Mouse (Mus musculus): ENCODE data around the gene Ifi27l2a. TPM values are rescaled to one million over a fixed set of nuclear protein-coding genes. Genes with fewer than 3 reads are reported as not detected.
A peak's percentile ranks its signal among the peaks of the same experiment; 100 is the strongest.

Gene Ifi27l2a
- polyA plus RNA-seq, 1 experiment from 2014 or later: 23.0 TPM

DNA sequence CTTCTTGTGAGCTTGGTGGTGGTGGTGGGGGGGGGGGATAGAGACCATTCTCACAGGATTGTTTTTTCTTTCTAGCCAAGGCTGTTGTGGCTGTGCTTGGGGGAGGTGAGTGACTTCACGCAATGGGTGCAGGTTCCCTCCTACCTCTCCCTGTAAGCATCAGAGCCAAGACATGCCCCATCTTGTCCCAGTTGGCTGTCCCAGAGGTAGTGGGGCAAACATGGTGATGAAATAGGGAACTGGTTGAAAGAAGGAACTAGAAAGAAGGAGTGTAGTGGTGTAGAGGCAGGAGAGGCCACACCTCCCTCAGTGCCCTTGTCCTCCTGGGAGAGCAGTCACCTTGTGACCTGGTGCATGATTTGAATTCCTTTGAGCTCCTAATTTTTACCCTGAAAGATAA, 5.9 kb downstream of the Ifi27l2a start:
- Histone ChIP-seq H3K9ac (ENCODE audit: low read depth, low read length) (no peak overlapping the region), H3K4me3 (ENCODE audit: low read depth, low read length) (no peak overlapping the region), H3K27me3 (replicated peaks; ENCODE audit: control insufficient read depth, insufficient read depth, low read length) (no peaks in the 10 kb centered on the region), H3K36me3 (ENCODE audit: control insufficient read depth, insufficient read depth, low read length) (no peaks in the 10 kb centered on the region), H3K27ac (replicated peaks; ENCODE audit: low read depth, low read length) (no peak overlapping the region), H3K4me1 (ENCODE audit: control insufficient read depth, insufficient read depth, low read length) (no peaks in the 10 kb centered on the region), H3K9me3 (ENCODE audit: control insufficient read depth, low read length) (no peaks in the 10 kb centered on the region), H3K4me2 (ENCODE audit: low read depth, low read length) (no peak overlapping the region)
- no peak for ATAC-seq (ENCODE audit: low read depth)
- no peak for DNase-seq (ENCODE audit: low spot score)
- whole genome bisulfite sequencing: 71% methylated on average over 1 of the region's 1 CpGs

DNA sequence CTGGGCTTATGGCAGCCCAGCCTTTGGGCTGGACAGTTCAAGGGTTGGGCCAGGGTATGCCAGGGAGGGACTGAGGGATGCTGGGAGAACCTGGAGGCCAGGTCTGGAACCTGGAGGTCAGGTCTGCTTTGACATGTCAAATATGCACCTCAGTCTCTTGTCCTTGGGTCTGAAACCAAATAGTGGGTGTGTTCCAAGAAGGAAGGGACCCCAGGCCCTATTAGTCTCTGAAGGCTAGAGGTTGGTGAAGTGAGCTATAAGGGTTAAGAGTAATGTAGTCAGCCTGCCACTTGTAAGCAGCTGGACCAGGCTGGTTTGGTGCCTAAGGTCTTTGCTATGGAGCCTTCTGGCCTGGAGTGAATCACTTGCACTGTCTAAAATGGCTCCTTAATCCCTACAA, 8.6 kb downstream of the Ifi27l2a start:
- H3K9ac ChIP-seq (ENCODE audit: low read depth, low read length): no peak overlapping the region
- H3K27me3 ChIP-seq (replicated peaks; ENCODE audit: control insufficient read depth, insufficient read depth, low read length): no peaks in the 10 kb centered on the region
- no peaks in the 10 kb centered on the region for H3K36me3 ChIP-seq (ENCODE audit: control insufficient read depth, insufficient read depth, low read length)
- H3K27ac ChIP-seq (replicated peaks; ENCODE audit: low read depth, low read length): 0 out of 2 replicates have a peak overlapping the region, but pooled peaks have one; percentile 4
- H3K4me3 ChIP-seq (ENCODE audit: low read depth, low read length): peak overlapping the region; percentile 30
- peak overlapping the region; percentile 49 for H3K4me2 ChIP-seq (ENCODE audit: low read depth, low read length)
- DNase-seq (ENCODE audit: low spot score): no peak
- no peaks in the 10 kb centered on the region for H3K9me3 ChIP-seq (ENCODE audit: control insufficient read depth, low read length)
- H3K4me1 ChIP-seq (ENCODE audit: control insufficient read depth, insufficient read depth, low read length): no peaks in the 10 kb centered on the region
- no peak for ATAC-seq (ENCODE audit: low read depth)

DNA sequence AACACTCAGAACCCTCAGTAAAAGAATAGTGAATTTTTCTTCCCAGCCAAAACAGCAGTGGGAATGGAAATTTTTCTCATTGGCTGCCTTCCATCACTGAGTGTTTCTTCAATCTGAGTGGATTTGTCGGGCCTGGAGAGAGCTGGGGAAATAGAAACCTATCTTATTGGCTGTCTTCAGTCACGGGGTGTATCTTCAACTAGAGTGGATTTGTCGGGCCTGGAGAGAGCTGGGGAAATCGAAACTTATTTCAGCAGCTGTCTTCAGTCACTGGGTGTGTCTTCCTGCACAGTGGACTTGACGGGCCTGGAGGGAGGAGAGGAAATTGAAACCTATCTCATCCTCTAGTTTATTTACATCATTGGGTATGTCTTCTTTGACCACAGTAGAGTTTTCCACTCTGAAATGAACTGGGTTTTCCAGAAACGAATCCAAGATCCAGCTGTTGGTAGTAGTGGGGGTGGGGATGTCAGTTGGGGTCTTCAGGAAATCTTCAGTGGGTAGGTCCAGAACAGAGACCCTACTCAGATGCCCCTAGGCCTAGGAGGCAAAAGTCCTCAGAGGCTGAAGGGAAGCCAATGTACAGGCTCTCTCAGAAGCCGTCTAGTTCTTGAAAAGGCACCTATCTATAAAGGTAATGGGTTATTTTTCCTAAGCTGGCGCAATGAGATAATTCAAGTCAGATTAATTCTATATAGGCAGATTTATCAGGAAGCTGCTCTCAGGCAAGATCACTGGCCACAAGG, 9.3 kb downstream of the Ifi27l2a start, which contains the start of gene Ifi27:
Gene Ifi27, plus strand, starts transcription at position 226 of the 746 bp plus-strand sequence.
- H3K36me3 ChIP-seq (ENCODE audit: control insufficient read depth, insufficient read depth, low read length): no peaks in the 10 kb centered on the region
- H3K4me1 ChIP-seq (ENCODE audit: control insufficient read depth, insufficient read depth, low read length): no peaks in the 10 kb centered on the region
- H3K27me3 ChIP-seq (replicated peaks; ENCODE audit: control insufficient read depth, insufficient read depth, low read length): no peaks in the 10 kb centered on the region
- H3K9ac ChIP-seq (ENCODE audit: low read depth, low read length): peak within 1 kb of the TSS; percentile 39; the same call in 1 of the 2 replicates
- ATAC-seq (ENCODE audit: low read depth) (peak; percentile 96), DNase-seq (ENCODE audit: low spot score) (peak; percentile 90)
- 48% methylated on average over 8 of the region's 8 CpGs for WGBS
- peak within 1 kb of the TSS; percentile 16; the same call in 1 of the 2 replicates for H3K27ac ChIP-seq (replicated peaks; ENCODE audit: low read depth, low read length)
- peak within 1 kb of the TSS; percentile 49 for H3K4me2 ChIP-seq (ENCODE audit: low read depth, low read length)
- H3K4me3 ChIP-seq (ENCODE audit: low read depth, low read length): peak within 1 kb of the TSS; percentile 30
- no peaks in the 10 kb centered on the region for H3K9me3 ChIP-seq (ENCODE audit: control insufficient read depth, low read length)

DNA sequence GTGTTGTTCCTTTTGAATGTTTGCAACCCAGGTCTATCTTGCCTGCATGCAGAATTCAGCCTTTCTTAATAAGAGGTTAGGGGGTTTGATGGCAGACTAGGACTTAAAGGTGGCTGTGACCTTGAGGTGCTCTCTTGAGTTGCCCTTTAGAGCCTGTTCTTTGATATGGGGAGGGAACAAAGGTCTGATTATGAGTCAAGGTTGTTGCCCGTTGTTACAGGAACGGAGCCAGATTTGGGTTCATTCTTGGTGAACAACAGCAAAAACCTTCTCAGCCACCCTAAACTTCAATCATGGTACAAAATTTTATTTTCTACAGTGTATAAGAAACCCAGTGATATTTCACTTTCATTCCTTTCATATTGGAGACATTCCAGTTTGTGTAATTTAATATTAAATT, 10.1 kb downstream of the Ifi27l2a start:
- Histone ChIP-seq H3K4me1 (ENCODE audit: control insufficient read depth, insufficient read depth, low read length) (no peaks in the 10 kb centered on the region), H3K9ac (ENCODE audit: low read depth, low read length) (no peak overlapping the region), H3K27me3 (replicated peaks; ENCODE audit: control insufficient read depth, insufficient read depth, low read length) (no peaks in the 10 kb centered on the region), H3K27ac (replicated peaks; ENCODE audit: low read depth, low read length) (peak overlapping the region; percentile 16; the same call in 1 of the 2 replicates), H3K36me3 (ENCODE audit: control insufficient read depth, insufficient read depth, low read length) (no peaks in the 10 kb centered on the region), H3K4me2 (ENCODE audit: low read depth, low read length) (no peak overlapping the region), H3K4me3 (ENCODE audit: low read depth, low read length) (no peak overlapping the region), H3K9me3 (ENCODE audit: control insufficient read depth, low read length) (no peaks in the 10 kb centered on the region)
- ATAC-seq (ENCODE audit: low read depth) (no peak), DNase-seq (ENCODE audit: low spot score) (no peak)
- WGBS: 76% methylated on average over 2 of the region's 2 CpGs

DNA sequence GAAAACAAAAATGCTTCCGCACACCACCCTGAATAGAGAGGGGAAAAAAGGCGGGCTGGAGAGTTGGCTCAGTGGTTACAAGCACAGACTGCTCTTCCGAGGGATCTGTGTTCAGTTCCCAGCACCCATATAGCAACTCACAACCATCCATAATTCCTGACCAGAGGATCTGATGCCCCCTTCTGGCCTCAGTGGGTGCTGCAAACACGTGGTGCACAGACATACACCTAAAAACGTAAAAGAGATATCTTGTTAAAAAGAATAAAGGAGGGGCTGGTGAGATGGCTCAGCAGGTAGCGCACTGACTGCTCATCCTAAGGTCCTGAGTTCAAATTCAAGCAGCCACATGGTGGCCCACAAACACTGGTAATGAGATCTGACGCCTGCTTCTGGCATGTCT, 16.8 kb downstream of the Ifi27l2a start:
- Histone ChIP-seq H3K4me3 (ENCODE audit: low read depth, low read length) (no peak overlapping the region), H3K9me3 (ENCODE audit: control insufficient read depth, low read length) (no peaks in the 10 kb centered on the region), H3K4me2 (ENCODE audit: low read depth, low read length) (no peak overlapping the region), H3K27me3 (replicated peaks; ENCODE audit: control insufficient read depth, insufficient read depth, low read length) (no peaks in the 10 kb centered on the region), H3K27ac (replicated peaks; ENCODE audit: low read depth, low read length) (no peak overlapping the region), H3K4me1 (ENCODE audit: control insufficient read depth, insufficient read depth, low read length) (peaks cover 16% of the 10 kb centered on the region), H3K36me3 (ENCODE audit: control insufficient read depth, insufficient read depth, low read length) (peaks cover 16% of the 10 kb centered on the region), H3K9ac (ENCODE audit: low read depth, low read length) (no peak overlapping the region)
- DNase-seq (ENCODE audit: low spot score) (no peak), ATAC-seq (ENCODE audit: low read depth) (no peak)
- 88% methylated on average over 7 of the region's 7 CpGs for WGBS

DNA sequence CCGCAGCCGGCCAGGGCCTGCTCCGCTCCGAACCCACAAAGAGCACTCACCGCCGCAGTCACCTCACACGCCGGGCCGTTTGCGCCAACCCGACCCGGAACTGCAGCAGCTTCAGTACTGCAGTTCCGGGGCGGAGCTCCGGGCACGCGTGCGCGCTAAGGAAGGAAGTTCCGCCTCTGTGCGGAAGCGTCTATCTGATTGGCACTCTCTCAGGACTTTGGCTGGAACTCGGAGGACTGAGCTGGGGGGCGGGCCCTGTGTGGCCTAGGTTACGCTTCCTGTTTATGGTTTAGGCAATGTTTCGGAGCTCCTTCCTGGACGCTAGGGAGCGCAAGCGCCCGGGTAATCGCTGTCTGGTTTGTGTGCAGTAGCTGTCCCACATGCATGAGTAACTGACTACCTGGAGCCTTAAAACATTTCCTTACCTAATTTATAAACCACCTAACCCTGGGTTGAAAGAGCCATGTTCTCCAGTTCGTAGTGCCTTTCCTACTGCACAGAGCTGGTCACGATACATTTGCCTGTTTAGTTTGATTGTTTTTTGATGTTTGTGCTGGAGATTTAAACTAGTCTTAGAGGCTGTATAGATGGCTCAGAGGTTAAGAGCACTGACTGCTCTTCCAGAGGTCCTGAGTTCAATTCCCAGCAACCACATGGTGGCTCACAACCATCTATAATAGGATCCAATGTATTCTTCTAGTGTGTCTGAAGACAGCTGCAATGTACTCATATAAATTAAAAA, 17.6 kb downstream of the Ifi27l2a start, which contains the start of gene Ddx24:
Gene Ddx24, minus strand, starts transcription at position 102 of the 742 bp plus-strand sequence.
- DNase-seq (ENCODE audit: low spot score): peak; percentile 99
- Histone ChIP-seq H3K9me3 (ENCODE audit: control insufficient read depth, low read length) (no peaks in the 10 kb centered on the region), H3K9ac (ENCODE audit: low read depth, low read length) (peak within 1 kb of the TSS; percentile 86), H3K4me1 (ENCODE audit: control insufficient read depth, insufficient read depth, low read length) (peaks cover 24% of the 10 kb centered on the region), H3K36me3 (ENCODE audit: control insufficient read depth, insufficient read depth, low read length) (peaks cover 16% of the 10 kb centered on the region), H3K4me2 (ENCODE audit: low read depth, low read length) (peak within 1 kb of the TSS; percentile 80), H3K27ac (replicated peaks; ENCODE audit: low read depth, low read length) (peak within 1 kb of the TSS; percentile 15; the same call in 1 of the 2 replicates), H3K27me3 (replicated peaks; ENCODE audit: control insufficient read depth, insufficient read depth, low read length) (no peaks in the 10 kb centered on the region), H3K4me3 (ENCODE audit: low read depth, low read length) (peak within 1 kb of the TSS; percentile 79)
- peak; percentile 100 for ATAC-seq (ENCODE audit: low read depth)
- WGBS: 3% methylated on average over 15 of the region's 33 CpGs

DNA sequence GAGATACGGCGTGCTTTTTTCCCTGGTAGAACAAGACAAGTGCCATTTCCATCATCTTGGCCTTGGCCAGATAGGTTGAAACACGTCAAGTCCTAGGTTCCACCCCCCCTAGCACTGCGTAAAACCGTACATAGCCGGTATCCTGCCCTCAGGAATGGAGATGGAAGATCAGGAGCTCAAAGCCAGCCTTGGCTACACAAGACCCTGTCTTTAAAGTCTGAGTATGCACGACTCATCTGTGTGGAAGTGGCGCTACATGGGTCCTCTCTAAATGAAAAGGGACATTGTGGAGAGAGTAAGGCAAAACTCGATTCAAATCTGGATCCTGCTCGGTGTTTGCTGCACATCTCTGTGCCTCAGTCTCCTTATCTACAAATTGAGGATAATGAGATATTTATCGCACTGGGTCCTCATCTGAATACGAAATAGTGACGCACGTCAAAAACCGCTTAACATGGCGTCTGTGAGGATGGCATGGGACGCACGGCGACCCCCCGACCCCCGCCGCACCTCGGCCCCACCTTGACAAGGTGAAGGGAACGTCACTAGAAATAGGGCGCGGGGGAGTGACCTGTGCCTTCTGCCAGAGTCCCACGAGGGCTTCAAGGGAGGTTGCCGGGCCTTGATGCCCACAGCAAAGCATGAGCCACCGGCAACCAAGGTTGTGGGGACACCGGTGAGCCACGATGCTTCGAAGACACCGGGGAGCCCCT, 18.3 kb downstream of the Ifi27l2a start:
- H3K27ac ChIP-seq (replicated peaks; ENCODE audit: low read depth, low read length): 0 out of 2 replicates have a peak overlapping the region, but pooled peaks have one; percentile 6
- H3K4me3 ChIP-seq (ENCODE audit: low read depth, low read length): peak overlapping the region; percentile 79
- WGBS: 10% methylated on average over 29 of the region's 33 CpGs
- peak overlapping the region; percentile 80 for H3K4me2 ChIP-seq (ENCODE audit: low read depth, low read length)
- no peak for DNase-seq (ENCODE audit: low spot score)
- no peak; the same call in 1 of the 2 replicates for ATAC-seq (ENCODE audit: low read depth)
- peaks cover 16% of the 10 kb centered on the region for H3K36me3 ChIP-seq (ENCODE audit: control insufficient read depth, insufficient read depth, low read length)
- peaks cover 26% of the 10 kb centered on the region for H3K4me1 ChIP-seq (ENCODE audit: control insufficient read depth, insufficient read depth, low read length)
- H3K9me3 ChIP-seq (ENCODE audit: control insufficient read depth, low read length): no peaks in the 10 kb centered on the region
- no peaks in the 10 kb centered on the region for H3K27me3 ChIP-seq (replicated peaks; ENCODE audit: control insufficient read depth, insufficient read depth, low read length)
- H3K9ac ChIP-seq (ENCODE audit: low read depth, low read length): peak overlapping the region; percentile 86

DNA sequence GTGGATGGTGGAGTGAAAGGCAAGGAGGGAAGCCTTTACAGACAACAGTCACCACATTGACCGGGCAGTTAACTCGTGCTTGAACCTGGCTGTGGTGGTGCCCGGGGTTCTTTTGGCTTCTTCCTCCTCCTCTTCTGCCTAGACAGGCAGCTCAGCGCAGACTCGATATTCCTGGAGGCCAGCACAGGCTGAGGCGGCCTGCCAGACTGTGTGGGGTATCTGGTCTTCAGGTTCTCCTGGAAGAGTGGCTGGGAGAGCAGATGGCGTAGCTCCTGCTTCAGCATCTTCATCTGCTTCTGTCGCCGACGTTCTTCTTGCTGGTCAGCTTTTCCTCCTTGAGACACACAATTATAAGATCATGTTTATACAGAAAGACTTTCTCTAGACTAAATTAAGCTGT, 35.3 kb downstream of the Ifi27l2a start:
- ATAC-seq (ENCODE audit: low read depth) (no peak), DNase-seq (ENCODE audit: low spot score) (no peak)
- no peak overlapping the region for H3K4me2 ChIP-seq (ENCODE audit: low read depth, low read length)
- H3K9ac ChIP-seq (ENCODE audit: low read depth, low read length): no peak overlapping the region
- no peaks in the 10 kb centered on the region for H3K27me3 ChIP-seq (replicated peaks; ENCODE audit: control insufficient read depth, insufficient read depth, low read length)
- H3K4me1 ChIP-seq (ENCODE audit: control insufficient read depth, insufficient read depth, low read length): no peaks in the 10 kb centered on the region
- H3K4me3 ChIP-seq (ENCODE audit: low read depth, low read length): no peak overlapping the region
- H3K9me3 ChIP-seq (ENCODE audit: control insufficient read depth, low read length): no peaks in the 10 kb centered on the region
- H3K36me3 ChIP-seq (ENCODE audit: control insufficient read depth, insufficient read depth, low read length): peaks cover 95% of the 10 kb centered on the region
- 93% methylated on average over 10 of the region's 10 CpGs for WGBS
- H3K27ac ChIP-seq (replicated peaks; ENCODE audit: low read depth, low read length): no peak overlapping the region

Measured in embryonic facial prominence, embryonic 14.5 days (tissue).